Mouse (Mus musculus) telencephalon, adult 2 months (tissue): ENCODE measurements around the gene Gm10340.
"Not testable (repeated sequence)": the region's sequence is repeated elsewhere in the genome, so short reads cannot be mapped to it uniquely, and the experiment has no call there.

ENCODE experiments used
- DNase-seq: peaks from one replicate; pipeline ENCODE4 v3.0.0-alpha.2; 2011; ENCODE audit warnings: low read depth, low spot score

Gene Gm10340

GRCm38 (mm10) chr14:3133697-3134096, at the start of gene Gm10340:
Gm10340 (plus strand) TSS chr14:3133997.
- not testable (repeated sequence) for DNase-seq

- DNase-seq: not testable (repeated sequence)
Observed at GRCm38 (mm10) chr14:3116051-3116450, 17.7 kb upstream of the Gm10340 start.

- DNase-seq: not testable (repeated sequence)
Observed at GRCm38 (mm10) chr14:3187955-3188354, 54.2 kb downstream of the Gm10340 start, which contains the start of gene Gm5795. Gm5795 (plus strand) TSS chr14:3188255.
